Mouse (Mus musculus): Measurements from ENCODE around the gene Wdr63.
A peak's percentile ranks its signal among the peaks of the same experiment; 100 is the strongest.

Gene Wdr63

DNA sequence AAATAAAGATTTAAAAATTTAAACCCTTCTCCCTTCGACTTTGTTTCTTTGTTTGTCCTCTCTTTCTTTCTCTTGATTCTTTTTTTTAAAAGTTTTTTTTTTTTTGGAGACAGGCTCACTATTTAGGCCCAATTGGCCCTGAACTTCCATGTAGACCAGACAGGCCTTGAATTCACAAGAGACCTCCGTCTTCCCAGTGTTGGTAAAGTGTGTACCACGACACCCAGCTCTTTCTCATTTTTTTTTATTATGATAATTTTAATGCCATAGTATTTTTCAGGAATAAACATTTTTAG, 14.1 kb upstream of the Wdr63 start:
- DNase-seq (ENCODE audit: low spot score), result no peak

DNA sequence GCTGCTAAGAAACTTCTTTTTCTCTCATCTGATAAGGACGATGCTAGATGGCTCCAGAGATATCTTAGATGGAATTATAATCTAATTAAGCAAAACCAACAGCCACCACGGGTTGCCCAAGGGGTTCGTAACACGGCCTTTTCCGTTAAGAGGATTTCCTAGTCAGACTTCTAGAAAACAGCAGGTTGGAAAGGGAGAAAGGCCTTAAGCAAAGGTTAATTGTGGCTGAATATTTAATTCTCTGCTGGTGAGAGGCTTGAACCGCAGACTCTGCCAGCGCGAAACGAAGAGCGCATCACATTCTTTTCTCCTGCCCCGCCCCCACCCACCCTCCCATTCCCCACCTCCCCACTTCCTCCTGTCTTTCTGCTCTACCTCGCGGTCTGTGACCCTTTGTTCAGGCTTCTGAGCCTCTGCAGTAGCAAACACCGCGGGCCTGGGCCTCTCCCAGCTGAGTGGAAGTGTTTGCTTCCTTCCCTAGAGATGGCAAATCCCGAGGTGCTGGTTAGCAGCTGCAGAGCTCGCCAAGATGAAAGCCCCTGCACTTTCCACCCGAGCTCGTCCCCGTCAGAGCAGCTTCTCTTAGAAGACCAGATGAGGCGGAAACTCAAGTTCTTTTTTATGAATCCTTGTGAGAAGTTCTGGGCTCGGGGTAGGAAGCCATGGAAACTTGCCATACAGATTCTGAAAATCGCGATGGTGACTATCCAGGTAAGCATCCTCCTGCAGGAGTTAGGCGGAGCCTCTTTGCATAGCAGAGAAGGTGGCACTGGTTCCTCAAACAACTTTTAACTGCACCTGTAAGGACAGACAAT, 13.6 kb upstream of the Wdr63 start:
- DNase-seq (ENCODE audit: low spot score), result no peak

GRCm38 (mm10) chr3:146117997-146118457, 10.1 kb upstream of the Wdr63 start:
- no peak for DNase-seq (ENCODE audit: low spot score)

DNA sequence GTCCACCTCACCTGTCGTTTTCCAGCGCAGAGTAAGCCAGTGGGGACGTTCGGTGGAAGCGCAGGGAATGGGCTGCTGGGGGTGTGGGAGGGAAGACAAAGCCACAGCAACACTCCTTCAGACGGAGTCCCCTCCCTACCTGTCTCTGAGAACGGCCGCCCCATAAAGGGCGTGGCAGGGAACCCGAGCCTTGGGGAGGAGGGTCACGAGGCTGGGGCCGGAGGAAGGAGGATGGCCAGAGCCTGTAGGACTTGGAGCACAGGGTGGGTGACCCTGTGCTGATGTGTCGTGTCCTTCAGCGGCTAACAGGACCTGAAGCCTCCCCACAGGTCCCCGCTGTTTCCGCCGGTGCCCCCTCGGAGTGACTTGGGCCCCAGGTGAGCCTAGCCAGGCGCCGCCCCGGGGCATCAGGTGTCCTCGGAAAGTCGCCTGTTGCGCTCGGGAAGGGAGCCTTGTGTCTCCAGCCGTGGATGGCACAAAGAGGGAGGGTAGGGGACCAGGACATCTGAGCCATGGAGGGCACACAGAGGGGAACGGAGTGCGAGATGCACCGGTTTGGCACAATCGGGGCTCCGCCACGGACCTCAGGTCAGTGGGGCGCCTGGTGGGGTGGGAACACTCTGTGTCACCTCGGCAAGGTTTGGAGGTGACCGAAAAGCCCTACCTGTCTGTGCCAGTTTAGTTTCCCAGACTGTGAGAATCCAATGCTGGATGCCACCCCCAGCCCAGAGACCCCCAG, 9.5 kb upstream of the Wdr63 start, which contains the start of gene Mcoln3:
Gene Mcoln3 (plus strand): TSS at position 193 of the 739 bp plus-strand sequence.
- DNase-seq (ENCODE audit: low spot score), result no peak

DNA sequence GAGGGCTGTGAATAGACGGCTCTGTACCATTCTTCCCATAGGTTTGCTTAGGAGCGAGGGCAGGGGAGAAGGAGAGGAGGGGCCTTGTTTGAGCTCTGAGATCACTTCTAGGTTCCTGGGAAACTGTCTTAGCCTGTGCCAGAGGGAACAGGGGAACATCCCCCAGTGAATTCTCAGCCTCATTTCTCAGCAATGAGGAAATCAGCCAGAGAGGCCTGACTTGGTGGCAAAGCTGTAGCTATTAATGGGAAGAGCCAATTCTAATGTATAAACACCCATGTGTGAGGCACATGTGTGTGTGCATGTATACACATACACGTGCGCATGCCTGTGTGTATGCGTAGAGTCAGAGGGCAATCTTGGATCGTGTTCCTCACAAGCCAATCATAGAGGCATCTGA, 3.0 kb upstream of the Wdr63 start:
- DNase-seq (ENCODE audit: low spot score), result no peak

DNA sequence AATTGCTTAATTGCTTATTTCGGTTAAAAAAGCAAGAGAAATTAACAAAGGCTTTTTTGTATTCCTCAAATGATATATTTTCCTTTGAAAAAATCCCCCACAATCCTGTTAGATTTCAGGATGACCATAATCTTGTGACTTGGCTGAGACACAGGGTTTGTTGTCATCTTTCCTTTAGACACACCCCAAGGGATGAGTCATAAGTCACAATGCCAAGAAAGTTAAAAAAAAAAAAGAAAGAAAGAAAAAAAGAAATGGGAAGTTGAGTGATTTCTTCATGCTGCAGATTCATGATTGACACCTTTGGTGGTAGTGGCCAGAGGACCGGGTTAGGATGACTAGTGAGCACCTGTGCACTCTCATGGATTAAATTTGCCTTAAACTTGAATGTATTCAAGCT, 2.4 kb upstream of the Wdr63 start:
- DNase-seq (ENCODE audit: low spot score), result no peak

DNA sequence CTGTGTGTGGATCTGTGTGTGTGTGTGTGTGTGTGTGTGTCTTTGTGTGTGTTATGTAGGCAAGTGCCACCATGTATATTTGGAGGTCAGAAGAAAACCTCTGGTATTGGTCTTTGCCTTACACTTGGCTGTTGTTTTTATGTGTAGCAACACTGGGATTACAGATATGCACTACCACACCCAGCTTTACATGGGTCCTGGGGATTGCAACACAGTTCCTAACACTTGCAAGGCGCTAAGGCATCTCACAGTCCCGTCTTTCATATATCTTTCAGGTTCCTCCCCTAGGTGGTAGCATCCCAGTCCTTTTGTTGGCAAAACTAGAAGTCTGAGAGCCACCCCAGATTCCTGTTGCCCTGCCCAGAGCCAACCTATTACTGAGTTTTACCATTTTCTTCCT, 1.0 kb upstream of the Wdr63 start:
- no peak for DNase-seq (ENCODE audit: low spot score)

- DNase-seq (ENCODE audit: low spot score), result no peak
Observed at GRCm38 (mm10) chr3:146107116-146107849, 647 bp downstream of the Wdr63 start.

GRCm38 (mm10) chr3:146102049-146102448, 5.9 kb downstream of the Wdr63 start:
- no peak for DNase-seq (ENCODE audit: low spot score)

GRCm38 (mm10) chr3:146099925-146100324, 8.0 kb downstream of the Wdr63 start:
- no peak for DNase-seq (ENCODE audit: low spot score)

GRCm38 (mm10) chr3:146097861-146098260, 10.1 kb downstream of the Wdr63 start:
- no peak for DNase-seq (ENCODE audit: low spot score)

DNA sequence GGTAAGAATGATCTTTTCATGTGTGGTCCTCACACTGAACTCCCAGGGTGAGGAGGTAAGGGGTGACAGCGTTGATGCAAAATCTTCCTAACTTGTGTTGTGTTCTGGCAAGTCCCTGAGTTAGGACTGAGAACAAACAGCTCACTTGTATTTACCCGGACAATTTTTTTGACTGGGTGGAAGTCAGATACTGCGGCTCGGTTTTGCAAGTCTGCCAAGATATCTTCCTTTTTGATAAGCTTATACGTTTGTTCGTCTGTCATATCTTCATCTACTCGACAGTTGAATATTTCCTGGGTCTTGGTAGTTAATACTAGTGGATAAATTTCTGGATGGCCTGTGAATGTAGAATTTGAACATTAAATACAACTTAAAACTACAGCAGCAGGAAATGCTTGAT, 10.9 kb downstream of the Wdr63 start:
- no peak for DNase-seq (ENCODE audit: low spot score)

- DNase-seq (ENCODE audit: low spot score), result no peak
Observed at GRCm38 (mm10) chr3:146095066-146095465, 12.9 kb downstream of the Wdr63 start.

DNA sequence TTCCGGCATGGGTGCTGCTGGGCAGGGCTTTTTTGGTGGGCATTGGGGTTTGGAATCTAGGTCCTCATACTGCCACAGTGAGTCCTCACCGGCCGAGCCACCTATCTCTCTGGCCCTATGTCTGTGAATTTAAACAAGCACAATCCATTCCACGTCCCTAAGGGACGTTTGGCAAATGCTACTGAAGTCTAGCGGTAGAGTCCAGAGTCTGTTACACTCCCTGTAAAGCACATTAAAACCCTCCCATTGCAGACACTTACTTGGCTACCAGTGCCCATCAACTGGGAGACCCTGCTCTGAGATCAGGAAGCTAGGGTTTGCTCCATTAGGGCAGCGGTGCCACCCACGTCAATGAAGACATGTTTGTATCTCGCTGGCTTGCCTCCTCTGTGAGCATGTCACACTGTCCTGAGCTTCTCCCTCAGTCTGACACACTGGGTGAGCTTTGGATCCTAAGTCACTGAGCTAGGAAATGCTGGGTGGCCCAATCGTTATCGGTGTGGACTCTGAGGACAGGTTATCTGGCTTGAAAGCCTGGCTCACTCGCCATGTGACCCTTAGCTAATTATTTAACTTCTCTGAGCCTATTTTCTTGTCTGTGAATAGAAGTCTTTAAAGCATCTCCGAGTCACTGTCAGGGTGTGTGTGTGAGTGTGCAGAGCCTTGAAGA, 16.8 kb downstream of the Wdr63 start:
- DNase-seq (ENCODE audit: low spot score), result no peak

DNA sequence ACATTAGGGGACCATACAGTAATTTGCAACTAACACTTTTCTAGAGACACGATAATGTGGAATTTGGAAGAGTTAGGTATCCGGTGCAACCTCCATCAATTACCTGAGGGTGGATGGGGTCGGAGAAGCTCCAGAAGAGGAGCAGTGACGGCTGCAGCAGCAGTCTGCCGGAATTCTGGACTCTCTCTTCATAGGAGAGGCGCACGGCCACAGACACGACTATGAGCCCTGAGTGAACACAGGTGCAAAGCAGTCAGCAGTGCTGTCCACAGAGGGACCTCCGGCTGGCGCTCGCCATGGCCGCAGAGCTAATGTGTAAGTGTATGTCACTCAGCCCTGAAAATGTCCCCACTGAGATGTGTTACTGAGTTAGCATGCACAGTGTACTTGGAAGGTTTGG, 27.7 kb downstream of the Wdr63 start:
- DNase-seq (ENCODE audit: low spot score), result no peak

- DNase-seq (ENCODE audit: low spot score), result no peak
Observed at GRCm38 (mm10) chr3:146072780-146073179, 35.1 kb downstream of the Wdr63 start.

DNA sequence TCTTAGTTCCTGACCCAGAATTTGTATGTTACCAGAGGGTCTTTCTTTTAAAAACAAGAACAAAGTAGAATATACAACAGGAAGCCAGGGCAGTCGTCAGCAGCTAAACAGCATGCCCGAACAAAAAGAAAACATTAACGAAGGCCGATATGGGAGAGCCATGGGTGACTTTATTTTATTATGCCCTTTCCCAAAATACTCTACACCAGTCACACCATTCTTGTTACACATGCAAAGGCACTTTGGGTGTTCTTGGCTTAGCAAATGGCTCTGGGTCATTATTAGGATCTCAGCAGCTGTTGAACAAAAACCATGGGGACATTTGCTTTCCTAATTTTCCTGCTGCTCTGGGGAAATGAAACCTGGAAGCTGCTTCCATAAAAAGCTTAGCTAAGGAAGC, 38.7 kb downstream of the Wdr63 start:
- DNase-seq (ENCODE audit: low spot score), result no peak

DNA sequence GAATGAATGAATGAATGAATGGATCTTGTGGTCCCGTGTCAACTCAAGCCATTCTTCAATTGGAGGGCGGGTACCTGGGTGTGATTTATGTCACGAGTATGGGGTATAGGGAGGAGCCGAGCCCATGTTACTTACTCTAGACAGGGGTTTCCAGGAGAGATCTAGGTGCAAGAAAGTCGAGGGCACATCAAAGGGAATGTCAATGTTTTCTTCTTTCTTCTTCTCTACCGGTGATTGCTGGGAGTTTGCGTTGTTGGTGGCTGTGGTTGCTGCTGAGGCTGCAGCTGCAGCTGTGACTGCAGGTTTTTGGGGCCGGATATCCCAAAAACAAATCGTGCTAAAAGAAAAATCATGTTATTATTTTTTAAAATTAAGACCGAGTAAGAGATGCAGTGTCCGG, 44.8 kb downstream of the Wdr63 start:
- no peak for DNase-seq (ENCODE audit: low spot score)

DNA sequence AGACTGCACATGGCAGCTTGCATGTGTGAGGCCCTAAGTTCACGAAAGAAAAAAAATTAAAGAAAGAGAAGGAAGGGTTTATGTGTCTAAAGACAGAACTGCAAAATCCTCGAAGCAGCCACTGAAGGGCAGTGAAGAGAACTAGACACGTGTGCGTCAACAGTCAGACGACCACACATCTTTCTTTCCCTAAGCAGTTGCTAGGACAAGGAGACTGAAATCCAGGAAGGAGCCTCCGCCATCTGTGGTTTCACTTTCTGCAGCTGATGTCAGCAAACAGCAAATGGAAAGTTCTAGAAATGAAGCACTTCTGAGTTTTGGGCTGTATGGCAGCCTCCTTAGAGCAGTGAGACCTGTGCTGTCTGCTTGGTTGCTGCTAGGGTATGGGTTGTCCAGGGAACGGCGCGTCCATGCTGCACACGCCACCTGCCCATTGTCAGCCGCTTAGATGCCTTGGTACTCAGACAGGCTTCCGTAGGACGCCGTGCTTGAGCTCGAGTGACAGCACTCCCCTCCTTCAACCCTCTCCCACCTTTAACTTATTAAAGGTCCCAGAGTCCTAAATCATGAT, 48.5 kb downstream of the Wdr63 start:
- no peak for DNase-seq (ENCODE audit: low spot score)

DNA sequence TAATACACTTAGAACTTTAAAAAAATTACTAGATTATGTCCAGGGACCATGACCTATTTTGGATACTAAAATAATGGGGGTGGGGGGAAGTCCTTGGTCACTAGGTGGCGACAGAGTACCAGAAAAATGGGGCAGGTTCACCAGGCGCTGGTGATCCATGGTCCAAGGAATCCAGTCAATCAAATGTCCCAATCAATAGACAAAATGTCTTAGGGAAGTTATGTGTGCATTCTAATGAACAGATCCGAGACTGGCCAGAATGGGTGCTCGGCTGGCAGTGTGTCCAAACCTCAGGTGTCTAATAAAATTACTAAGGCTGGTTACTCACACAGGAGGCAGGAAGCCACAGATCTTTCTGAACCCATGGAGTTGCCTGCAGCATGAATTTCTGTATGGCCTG, 49.7 kb downstream of the Wdr63 start:
- DNase-seq (ENCODE audit: low spot score), result peak; percentile 23

DNA sequence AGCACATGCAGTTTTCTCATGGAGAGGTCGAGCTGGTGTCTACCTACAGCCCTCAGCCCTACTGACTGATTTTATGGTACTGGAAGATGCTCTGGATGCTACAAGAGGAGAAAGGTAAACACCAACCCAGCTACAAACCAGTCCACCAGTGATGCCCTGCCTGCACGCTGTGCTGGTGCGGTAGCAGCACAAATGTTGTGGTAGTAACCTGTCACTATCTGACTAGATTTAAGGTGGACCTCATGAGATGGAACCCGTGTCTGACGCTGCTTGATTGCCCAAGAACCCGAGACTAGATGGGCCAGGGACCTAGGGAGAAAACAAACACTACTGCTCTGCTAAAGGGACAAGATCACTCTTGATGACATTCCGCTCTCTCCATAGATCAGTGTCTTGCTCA, 50.8 kb downstream of the Wdr63 start:
- DNase-seq (ENCODE audit: low spot score), result no peak

DNA sequence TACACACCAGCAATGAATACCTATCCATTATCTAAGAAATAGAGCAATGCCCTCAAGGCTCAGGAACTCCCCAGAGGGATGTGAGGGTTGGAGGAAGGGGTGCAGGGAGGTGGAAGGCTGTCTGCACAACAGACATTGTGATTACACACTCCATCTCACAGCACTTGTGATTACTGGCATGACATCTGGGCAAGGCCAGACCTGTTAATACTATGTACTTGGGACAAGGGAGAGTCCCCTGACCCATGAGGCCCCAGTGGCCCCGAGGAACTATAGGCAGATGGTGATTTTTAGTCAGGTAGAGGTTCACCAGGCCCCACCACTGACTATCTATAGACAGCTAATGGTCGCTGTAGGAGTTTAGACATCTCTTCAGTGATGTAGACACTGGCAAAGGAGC, 54.1 kb downstream of the Wdr63 start:
- no peak for DNase-seq (ENCODE audit: low spot score)

All from ovary, postnatal 36 days (tissue).